Mouse (Mus musculus) limb, embryonic 13.5 days (tissue): ENCODE results near the gene Dock1. TPM values are rescaled to one million over a fixed set of nuclear protein-coding genes. Genes with fewer than 3 reads are reported as not detected.

Experiments used
- ATAC-seq: fragments of 200-750 bp; cut with Nextera tagmentation; 2 replicates; pipeline ENCODE4 v1.8.0; 2017; ENCODE audit warnings: low read depth, moderate number of reproducible peaks, moderate TSS enrichment; ENCODE audit not compliant: low FRiP score
- H3K27ac ChIP-seq: fragments of 300-500 bp; sonication (generic); 2 replicates; pipeline ENCODE4 v1.5.1; 2015; ENCODE audit warnings: inconsistent platforms, mild to moderate bottlenecking, moderate library complexity
- H3K27me3 ChIP-seq: fragments of 300-500 bp; sonication (generic); 2 replicates; pipeline ENCODE4 v1.6.1; 2015; ENCODE audit warnings: mild to moderate bottlenecking, inconsistent platforms
- H3K36me3 ChIP-seq: fragments of 300-500 bp; sonication (generic); 2 replicates; pipeline ENCODE4 v1.6.1; 2015; ENCODE audit warnings: inconsistent platforms, mild to moderate bottlenecking, moderate library complexity
- H3K4me1 ChIP-seq: fragments of 300-500 bp; sonication (generic); 2 replicates; pipeline ENCODE4 v1.6.1; 2015; ENCODE audit warnings: inconsistent platforms
- H3K4me2 ChIP-seq: fragments of 300-500 bp; sonication (generic); replicated peaks from 2 replicates; pipeline ENCODE4 v1.6.1; 2015; ENCODE audit warnings: inconsistent platforms, mild to moderate bottlenecking, moderate library complexity
- H3K4me3 ChIP-seq: fragments of 300-500 bp; sonication (generic); 2 replicates; pipeline ENCODE4 v1.5.1; 2015; ENCODE audit warnings: moderate library complexity, mild to moderate bottlenecking, inconsistent platforms
- H3K9ac ChIP-seq: fragments of 300-500 bp; sonication (generic); 2 replicates; pipeline ENCODE4 v1.6.1; 2015; ENCODE audit warnings: mild to moderate bottlenecking, inconsistent platforms
- H3K9me3 ChIP-seq: fragments of 300-500 bp; sonication (generic); 2 replicates; pipeline ENCODE4 v1.6.1; 2016; ENCODE audit warnings: inconsistent platforms
- WGBS: fragments of 180-500 bp; shearing (Covaris S2); methylation state at CpG from one replicate; pipeline ENCODE4 v1.1.7; 2015; 5-methylcytosine and 5-hydroxymethylcytosine counted together
- polyA plus RNA-seq: library from polyadenylated mRNA; unstranded; fragments of >200 nt; fragmentation: Nextera tagmentation; extraction: Ambion mirVana; gene quantifications from 2 replicates; pipeline ENCODE4 v1.2.1, GENCODE M21; 2015

The Dock1 gene
- polyA plus RNA-seq, 1 experiment from 2014 or later, result 45.1 TPM

DNA sequence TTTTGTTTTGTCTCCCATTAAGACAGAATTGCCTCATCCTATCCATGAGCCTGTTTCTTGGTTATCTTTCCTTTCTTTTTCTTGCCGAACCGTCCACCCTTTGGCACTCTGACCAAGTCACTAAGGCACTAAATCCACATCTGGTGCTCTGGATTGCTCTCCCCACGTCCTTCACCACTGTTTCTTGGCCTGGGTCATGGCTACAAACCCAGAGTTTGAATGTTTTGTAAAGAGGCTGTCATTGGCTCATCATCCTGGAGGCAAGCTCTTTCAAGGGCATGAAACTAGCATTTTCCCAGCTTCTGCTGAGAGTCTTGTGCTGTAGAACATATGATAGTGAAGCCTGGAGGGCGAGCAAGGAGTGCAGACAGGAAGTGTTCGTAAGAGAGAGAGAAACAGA is 416.1 kb downstream of the Dock1 start:
- 85% methylated on average over 5 of the region's 5 CpGs for WGBS
- Histone ChIP-seq H3K27me3 (no peaks in the 10 kb centered on the region), H3K9ac (no peak overlapping the region), H3K4me2 (no peak overlapping the region), H3K4me1 (no peaks in the 10 kb centered on the region), H3K36me3 (peaks cover 44% of the 10 kb centered on the region), H3K27ac (no peak overlapping the region), H3K4me3 (no peak overlapping the region), H3K9me3 (no peaks in the 10 kb centered on the region)
- ATAC-seq, result no peak

DNA sequence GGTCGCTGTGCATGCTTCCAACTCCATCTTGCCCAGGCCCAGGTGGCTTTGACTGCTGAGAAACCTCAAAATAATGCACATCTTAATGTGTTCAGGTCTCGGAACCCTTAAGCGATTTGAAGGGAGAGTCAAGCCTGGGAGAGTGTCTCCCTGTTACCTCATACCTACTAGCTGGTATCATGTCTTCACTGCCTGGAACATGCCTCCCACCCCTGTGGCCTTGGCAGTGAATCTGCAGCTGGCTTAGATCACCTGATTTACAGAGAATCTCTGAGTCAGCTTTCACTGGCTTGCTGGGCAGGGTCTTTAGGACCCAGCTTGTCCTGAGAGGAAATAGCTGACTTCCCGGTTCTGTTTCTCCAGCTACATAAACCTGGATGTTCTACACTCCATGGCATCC is 419.2 kb downstream of the Dock1 start:
- Histone ChIP-seq H3K4me3 (no peak overlapping the region), H3K9ac (no peak overlapping the region), H3K27ac (no peak overlapping the region), H3K36me3 (peaks cover 16% of the 10 kb centered on the region), H3K27me3 (no peaks in the 10 kb centered on the region), H3K9me3 (no peaks in the 10 kb centered on the region), H3K4me2 (no peak overlapping the region), H3K4me1 (no peaks in the 10 kb centered on the region)
- ATAC-seq, result no peak
- WGBS, result 81% methylated on average over 4 of the region's 4 CpGs

DNA sequence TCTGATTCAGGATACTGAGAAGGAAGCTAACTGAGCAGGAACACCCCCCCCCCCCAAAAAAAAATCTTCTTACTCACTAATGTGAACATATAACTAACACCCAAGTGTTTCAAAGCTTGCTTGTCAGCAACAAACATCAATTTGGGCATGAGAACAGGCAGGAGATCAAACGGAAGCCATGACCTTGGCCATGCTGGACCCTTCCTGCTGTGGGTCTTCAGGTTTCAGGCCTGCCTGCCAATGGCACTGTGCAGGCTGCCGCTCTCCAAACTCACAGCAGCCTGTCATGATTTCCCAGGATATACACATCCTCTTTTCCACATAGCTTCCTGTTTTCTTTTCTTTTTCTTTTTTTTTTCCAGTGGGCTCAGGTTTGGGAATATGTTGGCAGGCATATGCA is 423.4 kb downstream of the Dock1 start:
- ATAC-seq, result no peak
- Histone ChIP-seq H3K9me3 (no peaks in the 10 kb centered on the region), H3K4me2 (no peak overlapping the region), H3K27me3 (no peaks in the 10 kb centered on the region), H3K9ac (no peak overlapping the region), H3K4me3 (no peak overlapping the region), H3K4me1 (no peaks in the 10 kb centered on the region), H3K36me3 (peaks cover 18% of the 10 kb centered on the region), H3K27ac (no peak overlapping the region)
- WGBS, result 72% methylated on average over 2 of the region's 2 CpGs

DNA sequence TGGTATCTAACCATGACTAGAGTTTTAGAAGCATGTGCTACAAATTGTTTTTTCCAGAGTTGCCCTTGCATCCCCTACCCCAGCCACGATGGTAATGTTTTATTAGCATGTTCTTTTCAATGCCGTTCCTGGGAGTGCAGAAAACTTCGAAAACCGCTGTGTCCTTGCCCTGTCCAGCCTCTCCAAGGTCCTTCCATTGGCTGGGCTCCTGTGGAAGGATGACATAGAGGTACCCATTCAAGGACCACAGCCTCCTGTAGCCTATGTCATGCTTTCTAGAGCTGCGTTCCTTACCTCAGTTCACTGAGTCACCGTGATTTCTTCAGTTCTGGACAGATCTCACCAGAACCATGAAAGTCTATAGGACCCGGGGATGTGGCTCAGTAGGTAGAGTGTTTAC is 431.5 kb downstream of the Dock1 start:
- WGBS, result 93% methylated on average over 7 of the region's 7 CpGs
- Histone ChIP-seq H3K36me3 (peaks cover 29% of the 10 kb centered on the region), H3K27me3 (no peaks in the 10 kb centered on the region), H3K9me3 (no peaks in the 10 kb centered on the region), H3K4me3 (no peak overlapping the region), H3K9ac (no peak overlapping the region), H3K4me1 (no peaks in the 10 kb centered on the region), H3K27ac (no peak overlapping the region), H3K4me2 (no peak overlapping the region)
- no peak for ATAC-seq

DNA sequence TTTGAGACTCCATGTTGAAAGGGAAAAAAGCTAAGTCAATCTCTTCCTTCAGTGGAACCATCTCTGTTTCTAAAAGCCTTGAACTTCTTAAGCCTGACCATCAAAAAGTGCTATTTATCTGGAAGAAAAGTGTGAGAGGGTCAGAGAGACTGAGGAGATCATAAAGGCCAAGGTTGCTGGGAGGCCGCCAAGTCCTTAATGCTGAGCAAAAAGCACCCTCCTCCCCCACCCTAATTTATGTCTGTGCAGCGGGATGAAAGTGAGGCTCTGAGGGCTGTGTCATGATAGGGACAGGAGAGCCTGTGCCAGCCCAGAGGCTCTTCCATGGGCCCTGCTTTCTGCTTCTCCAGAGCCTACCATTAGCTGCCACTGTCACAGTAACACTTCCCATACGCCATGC is 436.1 kb downstream of the Dock1 start:
- H3K36me3 ChIP-seq, result peaks cover 50% of the 10 kb centered on the region
- no peak for ATAC-seq
- WGBS, result 76% methylated on average over 3 of the region's 3 CpGs

DNA sequence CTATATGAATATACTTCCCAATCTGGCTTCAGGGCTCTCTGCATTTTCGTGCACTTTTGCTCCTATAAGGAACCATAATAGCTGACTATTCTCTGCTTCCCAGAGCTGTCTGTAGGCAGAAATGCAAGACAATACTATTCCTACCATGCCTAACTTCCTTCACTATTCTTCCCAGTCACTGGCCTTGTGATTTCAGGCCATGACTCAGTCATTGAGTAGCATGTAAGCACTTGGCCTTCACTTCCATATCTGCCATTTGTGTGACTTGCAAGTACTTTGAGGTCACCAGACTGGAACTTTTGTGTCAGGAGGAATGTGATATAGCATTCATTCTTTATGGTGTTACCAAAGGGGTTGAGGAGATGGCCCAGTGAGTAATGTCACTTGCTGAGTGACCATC is 439.9 kb downstream of the Dock1 start:
- H3K36me3 ChIP-seq, result peaks cover 59% of the 10 kb centered on the region
- 96% methylated on average over 1 of the region's 1 CpGs for WGBS
- H3K4me3 ChIP-seq, result no peak overlapping the region
- ATAC-seq, result no peak
- no peak overlapping the region for H3K27ac ChIP-seq
- H3K4me1 ChIP-seq, result no peaks in the 10 kb centered on the region
- H3K9ac ChIP-seq, result no peak overlapping the region
- H3K9me3 ChIP-seq, result 0 out of 2 replicates have a peak, but pooled peaks cover 5% of the 10 kb centered on the region
- no peaks in the 10 kb centered on the region for H3K27me3 ChIP-seq
- H3K4me2 ChIP-seq, result no peak overlapping the region

More for the DNA sequence above, 436.1 kb downstream of the Dock1 start:
- H3K27me3 ChIP-seq, result no peaks in the 10 kb centered on the region
- H3K4me1 ChIP-seq, result no peaks in the 10 kb centered on the region
- no peak overlapping the region for H3K4me2 ChIP-seq
- H3K27ac ChIP-seq, result no peak overlapping the region
- no peak overlapping the region for H3K9ac ChIP-seq
- H3K9me3 ChIP-seq, result 0 out of 2 replicates have a peak, but pooled peaks cover 5% of the 10 kb centered on the region
- no peak overlapping the region for H3K4me3 ChIP-seq

DNA sequence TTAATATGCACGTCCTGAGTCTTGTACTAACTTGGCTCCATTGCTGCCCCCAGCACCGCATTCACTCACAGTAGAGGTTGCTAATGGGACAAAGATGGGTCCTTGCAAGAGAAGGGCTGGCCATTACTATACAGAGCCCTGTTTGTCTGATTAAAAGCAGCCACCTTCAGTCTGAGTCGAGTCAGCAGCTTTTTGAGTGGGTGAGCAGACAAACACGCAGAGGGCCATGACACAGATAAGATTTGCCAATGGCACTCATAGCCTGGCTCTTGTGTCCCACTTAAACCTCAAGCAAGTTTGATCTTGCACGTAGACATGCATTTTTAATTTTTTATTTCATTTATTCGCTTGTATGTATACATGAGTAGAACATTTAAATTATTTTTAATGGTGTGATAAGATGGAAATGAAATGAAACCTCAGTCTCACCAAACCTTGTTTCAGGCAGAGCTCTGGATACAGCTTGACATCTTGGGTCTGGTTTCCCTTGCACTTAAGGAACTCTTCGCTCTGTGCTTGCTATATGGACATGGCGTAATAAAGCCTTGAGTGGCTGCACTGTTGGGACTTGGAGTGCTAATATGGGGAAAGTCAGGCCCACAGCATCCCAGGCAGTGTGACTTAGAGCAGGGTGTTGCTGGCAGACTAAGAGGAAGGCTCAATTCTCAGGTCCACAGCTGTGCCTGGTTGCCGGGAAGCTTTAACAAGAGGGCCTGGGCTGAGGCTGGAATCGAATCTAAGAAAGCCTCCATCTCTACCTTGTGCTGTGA is 455.0 kb downstream of the Dock1 start:
- Histone ChIP-seq H3K4me3 (no peak overlapping the region), H3K9me3 (no peaks in the 10 kb centered on the region), H3K4me1 (no peaks in the 10 kb centered on the region; the same call in 1 of the 2 replicates), H3K9ac (no peak overlapping the region), H3K36me3 (peaks cover 50% of the 10 kb centered on the region), H3K27me3 (no peaks in the 10 kb centered on the region), H3K4me2 (no peak overlapping the region), H3K27ac (no peak overlapping the region)
- 85% methylated on average over 10 of the region's 10 CpGs for WGBS
- no peak for ATAC-seq

DNA sequence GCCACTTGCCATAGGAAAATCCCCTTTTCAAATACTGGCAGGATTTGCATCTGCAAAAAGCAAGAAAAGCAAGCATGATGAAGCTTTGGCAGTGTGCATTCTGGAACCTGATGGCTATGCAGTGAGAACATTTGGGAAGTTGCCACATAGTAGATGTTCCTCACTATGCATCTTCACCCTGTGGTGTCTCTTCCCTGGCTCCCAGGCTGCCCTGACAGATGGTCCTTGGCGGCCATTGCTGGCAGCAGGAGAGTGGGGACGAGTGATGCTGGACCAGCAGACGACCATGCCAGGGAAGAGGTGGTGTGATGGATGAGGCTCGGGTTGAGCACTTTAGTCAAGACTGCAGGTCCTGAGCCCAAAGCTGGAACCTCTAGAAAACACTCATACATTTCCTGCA is 462.0 kb downstream of the Dock1 start:
- Histone ChIP-seq H3K27me3 (no peaks in the 10 kb centered on the region), H3K27ac (no peak overlapping the region), H3K4me2 (no peak overlapping the region), H3K4me3 (no peak overlapping the region), H3K9ac (no peak overlapping the region), H3K4me1 (peaks cover 14% of the 10 kb centered on the region), H3K36me3 (peaks cover 54% of the 10 kb centered on the region), H3K9me3 (no peaks in the 10 kb centered on the region)
- WGBS, result 83% methylated on average over 4 of the region's 4 CpGs
- no peak for ATAC-seq

DNA sequence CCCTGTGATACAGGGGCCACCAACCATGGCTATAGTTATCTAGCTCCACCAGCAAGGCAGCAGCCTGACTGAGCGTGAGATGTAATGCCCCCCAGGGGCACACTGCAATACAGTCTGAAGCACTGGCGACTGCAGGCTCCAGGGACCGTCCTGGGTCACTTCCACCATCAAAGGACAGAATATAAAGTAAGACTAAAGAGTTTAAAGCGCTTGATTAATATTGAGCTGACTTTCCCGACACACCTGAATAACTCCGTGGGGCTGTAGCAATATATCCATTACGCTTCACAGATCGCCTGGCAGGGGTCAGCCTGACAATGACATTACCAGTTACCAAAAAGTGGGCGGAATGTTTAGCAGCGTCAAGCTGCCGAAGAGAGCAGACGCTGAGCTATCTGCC is 464.2 kb downstream of the Dock1 start:
- Histone ChIP-seq H3K27me3 (no peaks in the 10 kb centered on the region), H3K9ac (no peak overlapping the region), H3K4me3 (no peak overlapping the region), H3K9me3 (no peaks in the 10 kb centered on the region), H3K36me3 (peaks cover 68% of the 10 kb centered on the region), H3K4me1 (peaks cover 14% of the 10 kb centered on the region), H3K27ac (no peak overlapping the region), H3K4me2 (no peak overlapping the region)
- WGBS, result 58% methylated on average over 12 of the region's 12 CpGs
- ATAC-seq, result no peak

DNA sequence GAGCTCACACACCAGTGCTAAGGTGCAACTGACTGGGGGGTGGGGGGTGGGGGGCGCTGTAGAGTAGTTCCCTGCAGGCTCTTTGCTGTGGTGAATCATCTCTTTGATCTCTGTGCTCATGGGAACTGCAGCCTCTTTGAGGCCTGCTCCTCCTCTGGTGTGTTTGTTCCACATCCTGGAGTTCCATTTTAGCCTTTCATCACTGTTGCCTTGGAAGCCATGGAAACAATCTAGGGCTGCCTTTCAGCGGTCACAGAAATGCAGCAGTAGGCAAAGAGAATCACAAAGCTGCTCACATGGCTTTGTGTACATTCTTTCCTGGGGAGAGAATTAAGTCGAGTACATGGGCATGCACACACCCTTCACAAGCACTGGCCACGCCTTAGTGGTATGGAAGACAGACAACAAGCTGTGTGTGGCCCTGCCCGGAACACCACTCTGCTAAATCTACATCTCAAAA is 468.7 kb downstream of the Dock1 start:
- Histone ChIP-seq H3K27ac (no peak overlapping the region), H3K4me2 (no peak overlapping the region), H3K9me3 (no peaks in the 10 kb centered on the region), H3K9ac (no peak overlapping the region), H3K27me3 (no peaks in the 10 kb centered on the region), H3K36me3 (peaks cover 75% of the 10 kb centered on the region), H3K4me1 (peaks cover 12% of the 10 kb centered on the region), H3K4me3 (no peak overlapping the region)
- no peak for ATAC-seq
- WGBS, result 55% methylated on average over 5 of the region's 5 CpGs

DNA sequence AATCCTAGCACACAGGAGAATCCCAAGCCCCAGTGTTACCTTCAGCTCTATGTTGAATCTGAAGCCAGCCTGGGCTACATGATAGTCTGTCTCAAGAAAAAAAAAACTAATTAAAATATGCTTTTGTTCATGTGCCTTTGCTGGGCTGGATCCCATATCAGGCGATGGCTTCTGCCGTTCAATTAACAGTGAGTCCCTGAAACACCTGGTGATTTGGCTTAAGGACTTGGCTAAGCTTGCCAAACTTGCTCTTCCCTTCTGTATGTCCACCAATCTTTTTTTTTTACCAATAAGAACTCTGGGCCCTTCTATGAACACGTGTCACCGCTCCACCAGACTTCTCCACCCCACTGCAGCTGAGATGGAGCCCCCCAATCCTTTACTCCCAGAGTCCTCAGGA is 474.3 kb downstream of the Dock1 start:
- Histone ChIP-seq H3K4me3 (no peak overlapping the region), H3K27ac (no peak overlapping the region), H3K4me1 (no peaks in the 10 kb centered on the region), H3K9ac (no peak overlapping the region), H3K4me2 (no peak overlapping the region), H3K36me3 (peaks cover 86% of the 10 kb centered on the region), H3K9me3 (no peaks in the 10 kb centered on the region), H3K27me3 (no peaks in the 10 kb centered on the region)
- WGBS, result 96% methylated on average over 4 of the region's 4 CpGs
- no peak for ATAC-seq

DNA sequence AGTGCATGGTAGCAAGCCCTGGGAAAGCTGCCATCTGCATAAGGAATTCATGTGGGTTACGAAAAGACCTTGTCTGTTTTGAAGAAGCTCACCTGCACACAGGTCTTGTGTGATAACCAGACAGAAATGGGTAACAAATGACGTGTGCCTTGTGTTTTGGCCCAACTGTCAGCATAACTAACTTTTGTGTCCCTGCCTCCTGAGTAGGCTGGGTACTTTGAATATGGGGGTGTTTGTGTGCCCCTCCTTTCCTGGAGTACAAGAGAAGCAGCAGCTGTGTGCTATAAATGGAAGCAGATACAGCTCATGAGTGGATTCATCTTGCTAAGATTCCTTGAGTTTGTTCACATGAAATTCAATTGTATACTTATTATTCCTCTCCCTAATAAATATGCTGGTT is 480.5 kb downstream of the Dock1 start:
- H3K4me2 ChIP-seq, result no peak overlapping the region
- no peak overlapping the region for H3K9ac ChIP-seq
- H3K27me3 ChIP-seq, result no peaks in the 10 kb centered on the region
- H3K36me3 ChIP-seq, result peaks cover 64% of the 10 kb centered on the region
- no peak overlapping the region for H3K4me3 ChIP-seq
- H3K9me3 ChIP-seq, result no peaks in the 10 kb centered on the region
- H3K27ac ChIP-seq, result no peak overlapping the region
- 88% methylated on average over 2 of the region's 2 CpGs for WGBS
- ATAC-seq, result no peak
- no peaks in the 10 kb centered on the region for H3K4me1 ChIP-seq

DNA sequence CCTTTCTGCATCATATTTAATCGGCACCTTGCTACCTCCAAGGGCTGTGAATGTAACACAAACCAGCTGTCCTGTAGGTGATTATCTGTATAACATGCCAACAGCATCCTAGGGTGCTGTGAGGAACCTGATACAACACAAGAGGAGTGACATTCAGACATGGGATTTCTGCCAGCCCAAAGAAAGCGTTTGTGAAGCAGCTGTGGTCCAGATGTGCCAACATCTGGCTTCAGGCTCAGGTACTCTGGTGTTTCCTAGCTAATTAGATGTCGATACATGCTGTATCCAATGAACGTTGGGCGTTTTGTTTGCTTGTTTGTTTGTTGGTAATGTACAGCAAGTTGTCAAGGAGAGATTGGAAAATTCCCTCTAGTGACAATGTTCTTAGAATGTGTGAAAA is 487.1 kb downstream of the Dock1 start:
- H3K36me3 ChIP-seq, result peaks cover 49% of the 10 kb centered on the region
- H3K27ac ChIP-seq, result no peak overlapping the region
- no peaks in the 10 kb centered on the region for H3K27me3 ChIP-seq
- H3K4me3 ChIP-seq, result no peak overlapping the region
- H3K4me1 ChIP-seq, result peaks cover 11% of the 10 kb centered on the region
- no peaks in the 10 kb centered on the region for H3K9me3 ChIP-seq
- 19% methylated on average over 5 of the region's 5 CpGs for WGBS
- no peak overlapping the region for H3K9ac ChIP-seq
- no peak overlapping the region for H3K4me2 ChIP-seq
- peak; percentile 36; the same call in 1 of the 2 replicates for ATAC-seq
